Mouse (Mus musculus) left cerebral cortex, postnatal 25 days (tissue): ENCODE measurements around the gene Olfr281. TPM values are rescaled to one million over a fixed set of nuclear protein-coding genes. Genes with fewer than 3 reads are reported as not detected.
"Not testable (repeated sequence)": the region's sequence is repeated elsewhere in the genome, so short reads cannot be mapped to it uniquely, and the experiment has no call there.

Source experiments
- DNase-seq, 2 experiments: peaks; one replicate each; pipeline ENCODE4 v3.0.0; 2022; ENCODE audit warnings: low spot score in 2 of 2, mixed read lengths in 1 of 2
- intact Hi-C: fragments of 180-260 bp; cut with DNase I; formaldehyde crosslinking; loops from one replicate; pipeline ENCODE4 v1.15.1; 2025
- total RNA-seq, 2 experiments: library from RNA; stranded (reverse); gene quantifications; 2 replicates each; pipeline ENCODE4 v1.2.3; 2021

The Olfr281 gene
- not detected for total RNA-seq

DNA sequence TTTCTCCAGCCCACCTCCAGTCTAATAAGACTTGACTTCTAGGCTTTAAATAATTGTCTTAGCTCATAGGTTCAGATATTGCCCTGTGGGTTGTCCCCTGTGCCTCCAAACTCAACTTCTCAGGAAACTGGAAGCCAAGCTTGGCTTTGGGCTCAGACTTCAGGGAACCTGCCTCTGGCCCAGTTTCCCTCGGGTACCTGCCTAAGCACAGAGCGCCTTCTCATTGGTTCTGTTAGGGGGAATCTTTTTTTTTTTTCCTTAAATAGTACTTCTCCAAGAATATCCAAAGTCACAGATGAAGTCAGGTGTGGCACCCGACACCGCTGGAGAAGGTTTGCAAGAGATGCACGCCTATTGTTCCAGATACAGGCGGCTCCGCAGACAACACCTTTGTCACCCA lies at the start of gene Olfr281:
Gene Olfr281, plus strand, starts transcription at position 301 of the 400 bp plus-strand sequence.
- intact Hi-C loops, result no loop called here
- DNase-seq, result no peak

DNA sequence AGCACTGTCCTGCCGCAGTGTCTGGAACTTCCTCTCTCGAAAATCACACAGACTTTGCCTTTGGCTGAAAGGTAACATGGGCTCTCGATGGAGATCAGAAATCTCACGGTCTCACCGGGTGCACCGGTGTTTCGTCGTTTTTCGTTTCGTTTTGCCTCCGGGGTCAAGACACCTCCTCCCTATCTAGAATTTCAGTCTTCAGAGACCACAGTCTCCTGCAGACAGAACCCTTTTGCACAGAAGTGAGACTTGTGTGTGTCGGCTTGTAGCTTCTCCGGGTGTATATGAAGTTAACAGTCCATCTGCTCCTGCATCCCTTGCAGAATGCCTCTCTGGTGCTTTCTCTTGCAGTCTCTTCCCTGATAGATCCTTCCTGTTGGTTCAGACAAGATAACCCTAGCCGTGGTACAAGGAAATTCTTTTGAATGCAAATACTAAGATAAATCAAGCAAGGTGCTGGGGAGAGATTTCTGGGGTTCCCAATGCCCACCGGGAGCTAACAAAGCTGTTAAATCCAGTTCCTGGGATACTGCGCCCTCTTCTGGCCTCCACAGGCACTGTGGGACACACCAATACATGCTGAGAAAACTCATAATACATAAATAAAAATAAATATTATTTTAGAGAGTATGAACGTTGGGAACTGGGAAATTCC lies 43.9 kb upstream of the Olfr281 start:
- DNase-seq, result peak; percentile 25 to 31
- intact Hi-C loops, result no loop called here

DNA sequence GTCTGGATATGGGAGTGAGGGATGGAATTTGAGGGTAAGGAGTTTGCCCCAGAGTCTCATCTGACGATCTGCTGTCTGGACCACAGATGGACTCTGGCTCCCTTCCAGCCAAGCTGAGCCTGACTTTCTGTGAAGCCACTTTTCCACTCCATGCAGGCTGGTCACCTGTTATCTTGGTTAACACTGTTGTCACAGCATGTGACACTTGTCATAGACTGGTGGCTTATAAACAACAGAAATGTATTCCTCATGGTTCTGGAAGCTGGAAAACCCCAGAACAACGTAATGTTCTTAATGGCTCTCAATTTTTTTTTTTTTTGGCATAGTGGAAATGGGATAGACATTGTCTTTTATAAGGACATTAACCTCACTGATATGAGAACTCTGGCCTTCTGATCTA lies 42.8 kb upstream of the Olfr281 start:
- intact Hi-C loops, result no loop called here

DNA sequence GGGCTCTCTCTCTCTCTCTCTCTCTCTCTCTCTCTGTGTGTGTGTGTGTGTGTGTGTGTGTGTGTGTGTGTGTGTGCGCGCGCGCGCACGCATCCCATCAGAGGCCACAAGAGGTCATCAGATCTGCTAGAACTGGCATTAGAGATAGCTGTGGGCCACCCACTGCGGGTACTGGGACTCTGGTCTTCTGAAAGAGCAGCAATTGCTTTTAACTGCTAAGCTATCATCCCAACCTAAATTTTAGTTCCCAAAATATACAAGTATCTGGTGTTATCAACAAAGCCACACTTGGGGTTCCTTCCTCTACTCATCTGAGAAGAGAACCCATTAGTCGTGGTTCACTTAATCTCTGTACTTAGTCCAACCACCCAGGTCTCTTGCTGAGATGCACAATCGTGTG lies 42.1 kb upstream of the Olfr281 start:
- DNase-seq, result no peak
- intact Hi-C loops, result no loop called here

More for the DNA sequence above, 42.8 kb upstream of the Olfr281 start:
- no peak for DNase-seq

DNA sequence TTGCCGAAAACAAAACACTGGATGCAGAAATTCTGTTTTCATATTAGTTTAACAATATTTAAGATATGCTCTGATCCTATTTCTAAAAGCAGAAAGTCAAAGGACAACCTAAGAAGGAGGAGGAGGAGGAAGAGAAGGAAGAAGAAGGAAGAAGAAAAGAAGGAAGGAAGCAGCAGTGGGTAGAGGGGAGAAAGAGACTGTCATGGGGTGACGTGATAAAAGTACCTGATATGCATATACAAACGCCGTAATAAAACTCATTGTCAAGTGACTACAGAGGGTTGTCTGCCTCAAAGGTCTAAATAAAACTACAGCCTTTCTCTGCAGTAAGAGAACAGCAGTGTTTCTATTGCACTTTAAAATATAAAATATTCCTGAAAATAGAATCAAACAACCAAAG lies 36.4 kb upstream of the Olfr281 start:
- intact Hi-C loops, result no loop called here
- DNase-seq, result no peak

DNA sequence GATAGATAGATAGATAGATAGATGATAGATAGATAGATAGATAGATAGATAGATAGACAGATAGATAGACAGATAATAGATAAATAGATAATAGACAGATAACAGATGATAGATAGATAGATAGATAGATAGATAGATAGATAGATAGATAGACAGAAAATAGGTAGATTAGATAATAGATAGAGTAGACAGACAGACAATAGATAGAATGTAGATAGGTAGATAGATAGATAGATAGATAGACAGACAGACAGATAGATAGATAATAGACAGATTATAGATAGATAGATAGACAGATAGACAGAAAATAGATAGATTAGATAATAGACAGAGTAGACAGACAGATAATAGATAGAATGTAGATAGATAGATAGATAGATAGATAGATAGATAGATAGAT lies 35.6 kb upstream of the Olfr281 start:
- intact Hi-C loops, DNase-seq: not testable (repeated sequence)

DNA sequence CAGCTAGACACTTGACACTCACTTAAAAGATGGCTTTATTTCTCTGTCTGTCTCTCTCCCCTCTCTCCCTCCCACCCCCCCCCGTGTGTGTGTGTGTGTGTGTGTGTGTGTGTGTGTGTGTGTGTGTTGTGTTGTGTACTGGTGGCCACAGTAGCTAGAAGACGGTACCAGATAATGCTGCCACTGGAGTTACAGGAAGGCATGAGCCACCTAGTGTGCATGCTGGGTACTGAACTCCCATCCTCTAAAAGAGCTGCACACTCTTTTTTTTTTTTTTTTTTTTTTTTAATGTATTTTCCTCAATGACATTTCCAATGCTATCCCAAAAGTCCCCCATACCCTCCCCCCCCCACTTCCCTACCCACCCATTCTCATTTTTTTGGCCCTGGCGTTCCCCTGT lies 35.1 kb upstream of the Olfr281 start:
- intact Hi-C loops, DNase-seq: not testable (repeated sequence)

DNA sequence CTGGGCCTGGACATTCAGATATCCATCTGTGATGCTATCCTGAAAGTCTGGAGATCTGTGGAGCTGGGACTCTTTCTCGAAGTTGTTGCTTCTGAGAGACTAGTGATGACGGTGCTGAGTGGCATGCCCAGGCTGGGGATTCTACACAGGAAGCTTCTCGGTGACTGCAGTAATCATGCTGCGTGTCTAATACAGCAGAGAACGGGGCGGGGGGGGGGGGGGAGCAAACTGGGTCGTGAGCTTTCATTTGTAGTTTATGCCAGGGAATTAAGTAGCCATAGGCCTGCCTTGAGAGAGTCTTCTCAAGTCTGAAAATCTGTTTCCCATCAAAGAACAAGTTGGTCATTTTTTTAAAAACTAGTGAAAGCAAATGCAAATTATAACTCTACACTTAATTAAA lies 34.3 kb upstream of the Olfr281 start:
- no peak for DNase-seq
- intact Hi-C loops, result no loop called here

DNA sequence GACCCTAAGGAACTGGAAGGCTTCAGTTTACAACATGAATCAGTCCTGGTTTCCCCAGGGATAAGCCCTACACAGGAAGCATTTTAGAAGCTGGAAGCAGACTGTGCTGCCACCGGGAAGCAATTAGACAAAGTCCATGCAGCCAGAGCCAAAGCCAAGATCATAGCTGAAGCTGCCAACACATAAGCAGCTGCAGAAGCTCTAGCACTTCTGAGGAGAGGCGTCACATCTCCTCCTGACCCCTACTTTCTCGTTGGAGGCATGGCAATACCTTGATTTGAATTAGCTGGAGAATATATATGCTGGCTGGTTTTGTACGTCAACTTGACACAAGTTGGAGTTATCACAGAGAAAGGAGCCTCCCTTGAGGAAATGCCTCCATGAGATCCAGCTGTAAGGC lies 31.5 kb upstream of the Olfr281 start:
- intact Hi-C loops, result no loop called here
- DNase-seq, result no peak

DNA sequence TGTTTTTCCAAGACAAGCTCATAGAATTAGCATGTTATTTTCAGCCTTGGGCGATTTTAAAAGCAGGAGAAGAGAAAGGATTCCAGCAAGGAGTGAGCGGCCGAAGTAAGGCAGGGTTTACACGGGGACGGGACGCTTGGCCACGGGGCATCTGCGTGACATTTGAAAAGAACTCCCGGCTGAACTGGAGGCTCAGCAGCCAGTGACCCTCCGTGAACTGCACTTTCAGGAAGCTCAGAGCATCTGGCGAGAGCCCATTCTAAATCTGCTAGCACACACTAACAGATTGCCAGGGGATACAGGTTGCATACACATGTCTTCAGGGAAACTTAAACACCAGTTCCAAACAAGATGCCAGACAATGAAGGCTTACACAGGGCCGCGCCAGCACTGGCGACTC lies 28.1 kb upstream of the Olfr281 start:
- intact Hi-C loops, result no loop called here
- DNase-seq, result no peak

DNA sequence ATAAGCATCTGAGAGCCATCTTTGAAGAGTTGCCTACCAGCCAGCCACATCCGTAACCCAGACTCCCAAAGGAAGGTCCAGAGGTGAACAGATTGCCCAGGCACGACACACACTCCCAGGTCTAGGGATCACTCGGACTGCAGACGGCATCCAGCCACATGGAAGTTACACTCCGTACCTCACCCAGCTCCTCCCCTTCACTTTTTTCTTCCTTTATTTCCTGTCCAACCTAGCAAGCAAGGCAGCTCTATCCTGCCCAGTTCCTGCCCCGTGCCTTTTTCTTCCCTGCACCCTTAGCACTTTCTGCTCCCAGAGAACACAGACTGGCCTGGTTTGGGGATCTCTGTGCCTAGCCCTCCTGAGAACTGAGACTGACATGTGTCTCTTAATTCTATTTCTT lies 27.6 kb upstream of the Olfr281 start:
- DNase-seq, result no peak
- intact Hi-C loops, result no loop called here

DNA sequence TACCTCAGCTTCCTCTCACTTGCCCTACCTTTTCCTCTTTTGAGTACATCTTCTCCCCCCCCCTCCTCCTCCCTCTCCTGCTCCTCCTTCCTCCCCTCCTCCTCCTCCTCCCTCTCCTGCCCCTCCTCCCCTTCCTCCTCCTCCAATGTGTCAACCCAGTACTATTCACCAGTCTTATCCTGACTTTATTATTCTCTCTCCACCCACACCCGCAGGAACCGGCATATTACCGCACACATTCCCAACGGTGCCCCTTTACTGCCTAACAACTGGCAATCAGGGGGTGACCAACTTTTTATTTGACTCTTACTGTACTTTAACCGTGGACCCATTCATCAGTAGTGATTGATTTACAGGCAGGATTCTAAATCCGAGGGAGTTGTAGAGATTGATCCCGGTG lies 27.2 kb upstream of the Olfr281 start:
- DNase-seq, result no peak
- intact Hi-C loops, result no loop called here

DNA sequence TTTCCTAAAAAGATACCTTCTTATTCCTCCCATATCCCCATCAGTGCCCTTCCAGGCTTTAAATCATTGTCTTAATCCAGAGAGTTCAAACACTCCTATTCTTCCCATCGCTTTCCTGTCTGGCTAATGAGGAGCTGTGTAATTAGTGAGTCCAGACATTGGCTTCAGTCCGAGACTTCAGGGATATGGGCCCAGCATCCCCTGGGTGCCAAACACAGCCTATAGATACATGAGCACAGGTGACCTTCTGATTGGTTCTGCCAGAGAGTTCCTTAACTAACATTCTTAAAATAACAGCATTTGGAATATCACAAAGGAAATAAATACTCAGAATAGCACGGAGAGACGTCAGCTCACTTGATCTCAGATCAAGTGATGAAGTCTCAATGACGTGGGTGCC lies 21.5 kb upstream of the Olfr281 start, which contains the start of gene Olfr282:
Gene Olfr282, plus strand, starts transcription at position 301 of the 400 bp plus-strand sequence.
- DNase-seq, intact Hi-C loops: not testable (repeated sequence)

DNA sequence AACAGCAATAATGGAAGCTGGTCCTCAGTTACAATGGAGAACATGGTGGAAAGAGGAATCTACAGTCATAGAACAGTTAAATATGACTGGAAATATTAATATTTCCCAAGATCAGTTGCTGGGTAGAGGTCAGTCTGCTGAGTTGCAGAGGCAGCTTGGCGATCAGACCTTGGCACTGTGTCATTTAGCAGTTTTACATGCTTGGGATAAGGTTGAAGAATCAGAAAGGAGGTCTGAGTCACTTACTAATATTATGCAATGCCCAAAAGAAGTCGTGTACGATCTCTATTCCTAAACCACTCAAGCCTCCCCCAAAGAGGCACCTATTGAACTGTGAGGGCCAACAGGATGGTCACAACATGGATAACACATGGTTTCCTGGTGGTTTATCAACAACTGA lies 7.8 kb upstream of the Olfr281 start:
- DNase-seq, result no peak
- intact Hi-C loops, result no loop called here

DNA sequence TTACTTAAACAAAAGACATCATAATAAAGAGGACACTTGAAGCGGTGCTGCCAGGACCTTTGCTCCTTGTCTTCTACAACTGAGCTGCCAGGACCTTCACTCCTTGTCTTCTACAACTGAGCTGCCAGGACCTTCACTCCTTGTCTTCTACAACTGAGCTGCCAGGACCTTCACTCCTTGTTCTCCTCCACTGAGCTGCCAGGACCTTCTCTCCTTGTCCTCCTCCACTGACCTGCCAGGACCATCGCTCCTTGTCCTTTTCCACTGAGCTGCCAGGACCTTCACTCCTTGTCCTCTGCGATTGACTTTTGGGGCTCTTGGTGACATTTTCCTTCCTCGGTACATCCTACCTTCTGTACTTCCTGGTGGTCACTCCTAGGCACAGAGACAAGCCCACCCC lies 3.9 kb upstream of the Olfr281 start:
- intact Hi-C loops, result no loop called here
- no peak for DNase-seq

DNA sequence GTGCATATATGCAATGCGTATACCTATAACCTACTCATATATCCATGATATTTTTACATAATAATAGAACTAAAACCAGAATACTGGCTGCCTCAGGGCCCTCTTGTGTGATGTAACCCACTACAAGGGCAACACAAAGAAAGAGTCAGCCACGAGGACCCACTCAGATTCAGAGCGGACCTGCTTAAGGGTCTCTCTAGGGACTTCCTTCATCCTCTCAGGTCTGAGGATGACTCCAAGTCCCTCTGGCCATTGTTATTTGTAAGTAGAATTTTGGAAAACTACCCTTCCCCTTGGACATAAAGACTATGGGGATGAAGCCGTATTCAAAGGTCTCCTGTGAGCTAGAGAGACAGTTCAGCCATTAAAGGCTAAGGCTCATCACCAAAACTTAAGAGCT lies 17.2 kb downstream of the Olfr281 start, which contains the start of gene OR5BS1P:
Gene OR5BS1P, plus strand, starts transcription at position 301 of the 400 bp plus-strand sequence.
- intact Hi-C loops, result no loop called here
- DNase-seq, result no peak

DNA sequence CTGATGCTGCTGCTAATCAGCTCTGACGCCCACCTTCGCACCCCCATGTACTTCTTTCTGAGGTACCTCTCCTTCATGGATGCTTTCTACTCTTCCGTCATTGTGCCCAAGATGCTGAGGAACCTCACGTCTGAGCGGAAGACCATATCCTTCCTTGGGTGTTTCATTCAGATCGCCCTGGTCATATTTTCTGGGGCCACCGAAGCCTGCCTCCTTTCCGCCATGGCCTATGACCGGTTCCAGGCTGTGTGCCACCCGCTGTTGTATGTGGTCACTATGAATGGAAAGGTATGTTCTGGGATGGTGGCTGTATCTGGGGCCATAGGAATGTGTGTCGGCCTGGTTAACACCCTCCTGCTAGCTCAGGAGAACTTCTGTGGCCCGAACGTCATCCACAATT lies 19.2 kb downstream of the Olfr281 start:
- intact Hi-C loops, result no loop called here
- DNase-seq, result no peak

DNA sequence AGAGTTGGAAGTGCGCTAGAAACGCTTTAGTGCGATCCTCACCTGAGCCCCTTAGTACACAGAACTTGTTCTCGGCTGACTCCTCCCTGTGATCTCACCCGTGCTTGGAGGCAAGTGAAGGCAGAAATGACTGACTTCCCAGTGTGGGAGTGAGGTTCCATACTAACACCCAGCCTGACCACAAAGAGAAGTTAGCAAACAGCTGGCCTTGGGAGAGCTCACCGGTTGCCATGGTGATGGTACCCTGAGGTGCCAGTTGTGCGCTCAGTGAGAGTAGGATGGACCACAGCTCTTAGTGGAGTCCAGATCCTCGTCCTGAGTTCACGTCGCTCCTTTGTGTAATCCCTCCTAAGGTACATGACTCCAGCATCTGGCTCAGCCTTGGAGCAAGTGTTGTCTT lies 22.6 kb downstream of the Olfr281 start:
- no peak for DNase-seq
- intact Hi-C loops, result no loop called here

DNA sequence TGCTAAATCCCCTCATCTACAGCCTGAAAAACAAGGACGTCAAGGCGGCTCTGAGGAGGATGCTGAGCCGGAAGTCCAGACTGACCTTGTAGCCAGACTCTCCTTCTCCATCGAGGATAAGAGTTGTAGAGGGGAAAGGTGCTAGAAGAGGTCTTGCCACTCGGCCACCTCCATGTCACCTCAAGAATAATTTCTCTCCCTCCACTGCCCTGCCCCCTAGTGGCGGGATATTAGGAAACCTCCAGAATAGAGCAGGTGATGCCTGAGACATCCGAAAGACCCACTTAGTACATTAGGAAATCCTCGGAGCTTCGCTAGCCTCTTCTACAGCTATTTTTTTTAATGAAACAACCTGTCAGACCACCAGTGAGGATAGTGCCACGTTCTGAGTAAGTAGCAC lies 23.0 kb downstream of the Olfr281 start:
- DNase-seq, result peak in 1 of 2 experiments; percentile 29
- intact Hi-C loops, result no loop called here

DNA sequence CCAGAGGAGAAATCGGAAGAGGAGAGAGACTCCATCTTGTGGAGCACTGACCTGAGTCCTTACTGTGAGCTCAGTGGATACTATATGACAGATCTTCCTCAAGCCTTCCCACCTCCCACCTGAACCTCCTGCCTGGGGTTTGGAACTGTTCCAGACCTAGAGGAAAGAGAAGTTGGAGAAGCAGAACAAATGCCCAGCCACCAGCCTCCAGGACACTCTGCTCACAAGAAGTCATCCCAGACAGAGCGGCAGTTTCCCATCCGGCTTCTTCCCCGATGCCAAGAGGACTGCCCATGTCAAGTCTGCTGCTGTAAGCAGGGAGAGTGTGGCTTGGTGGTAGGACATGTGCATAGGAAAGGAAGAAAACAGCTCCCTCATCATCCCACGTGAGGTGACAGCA lies 23.9 kb downstream of the Olfr281 start:
- DNase-seq, result no peak
- intact Hi-C loops, result no loop called here

DNA sequence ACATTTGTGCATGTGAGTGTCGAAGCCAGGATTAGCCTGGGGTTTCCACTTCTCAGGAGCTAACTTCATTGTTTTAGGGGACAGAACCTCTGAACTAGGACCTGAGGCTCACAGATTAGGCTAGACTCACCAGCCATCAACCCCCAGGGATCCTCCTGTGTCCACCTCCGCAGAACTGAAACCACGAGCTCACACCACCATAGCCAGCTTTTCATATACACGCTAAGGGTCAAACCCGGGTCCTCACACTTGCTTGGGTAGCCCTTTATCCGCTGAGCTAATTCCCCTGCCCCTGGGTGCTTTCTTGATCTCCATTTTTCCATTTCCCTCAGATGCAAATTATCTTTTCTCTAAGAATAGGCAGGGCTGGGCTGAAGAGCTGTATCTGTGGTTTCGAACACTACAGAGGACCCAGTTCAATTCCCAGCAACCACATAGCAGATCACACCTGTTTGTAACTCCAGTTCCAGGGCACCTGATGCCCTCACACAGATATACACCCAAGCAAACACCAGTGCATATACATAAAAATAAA lies 27.2 kb downstream of the Olfr281 start:
- DNase-seq, result no peak
- intact Hi-C loops, result no loop called here

DNA sequence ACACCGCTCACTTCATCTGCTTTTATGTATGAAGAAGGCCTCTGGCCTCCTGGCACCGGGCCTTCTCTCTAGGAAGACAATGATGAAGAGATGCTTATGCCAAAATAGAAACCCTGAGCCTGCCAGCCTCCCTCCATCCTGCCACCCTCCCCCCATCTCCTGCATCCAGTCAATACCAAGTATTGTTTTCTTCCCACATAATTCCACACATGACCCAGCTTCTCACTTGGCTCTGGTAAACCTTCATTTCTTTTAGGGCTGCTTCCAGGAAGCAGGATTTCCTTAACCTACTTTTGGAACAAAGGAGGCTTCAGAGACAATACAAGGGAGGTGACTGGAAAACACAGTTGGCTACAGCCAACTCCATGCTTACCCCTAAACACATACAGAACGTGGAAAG lies 30.3 kb downstream of the Olfr281 start, which contains the start of gene Lalba:
Gene Lalba, minus strand, starts transcription at position 21 of the 400 bp plus-strand sequence.
- DNase-seq, result no peak
- intact Hi-C loops, result no loop called here
